Mouse (Mus musculus) E14TG2a.4 (cell line): ENCODE results near the gene Vps13c.

Experiments
- CTCF ChIP-seq: conservative IDR thresholded peaks from 2 replicates; pipeline ENCODE4 v1.5.1; 2014; ENCODE audit warnings: low read length
- NANOG ChIP-seq: IDR thresholded peaks from 2 replicates; pipeline ENCODE4 v1.6.1; 2014; ENCODE audit warnings: borderline replicate concordance, low read length, mixed read lengths
- POU5F1 ChIP-seq: IDR thresholded peaks from 2 replicates; pipeline ENCODE4 v1.6.1; 2014; ENCODE audit warnings: low read length, borderline replicate concordance

- TF ChIP-seq CTCF = no peak
- TF ChIP-seq NANOG = no peak
- TF ChIP-seq POU5F1 = no peak
Observed at GRCm38 (mm10) chr9:67893474-67893873, 53.3 kb downstream of the Vps13c start.
